Mouse (Mus musculus): ENCODE results near the gene Dnlz. TPM values are rescaled to one million over a fixed set of nuclear protein-coding genes. Genes with fewer than 3 reads are reported as not detected.
"Not testable (repeated sequence)": the region's sequence is repeated elsewhere in the genome, so short reads cannot be mapped to it uniquely, and the experiment has no call there.

Dnlz gene
- 27.5 and 28.7 TPM in 2 replicates for polyA plus RNA-seq (2015; fragmentation: Nextera tagmentation; extraction: Ambion mirVana)

- Histone ChIP-seq H3K9me3 (no peaks in the 10 kb centered on the region), H3K36me3 (peaks cover 38% of the 10 kb centered on the region), H3K4me2 (peak within 1 kb of the TSS; percentile 99), H3K27ac (replicated peaks) (peak within 1 kb of the TSS; percentile 83), H3K9ac (peak within 1 kb of the TSS; percentile 97), H3K4me3 (peak within 1 kb of the TSS; percentile 86), H3K4me1 (peaks cover 31% of the 10 kb centered on the region), H3K27me3 (replicated peaks) (no peaks in the 10 kb centered on the region)
- ATAC-seq (ENCODE audit: extremely low read depth, insufficient number of reproducible peaks, low FRiP score, low TSS enrichment) = no peak
- WGBS = 2% methylated on average over 62 of the region's 62 CpGs
Measured at GRCm38 (mm10) chr2:26351358-26352290, at the start of gene Dnlz. Dnlz (minus strand) TSS chr2:26352110.

DNA sequence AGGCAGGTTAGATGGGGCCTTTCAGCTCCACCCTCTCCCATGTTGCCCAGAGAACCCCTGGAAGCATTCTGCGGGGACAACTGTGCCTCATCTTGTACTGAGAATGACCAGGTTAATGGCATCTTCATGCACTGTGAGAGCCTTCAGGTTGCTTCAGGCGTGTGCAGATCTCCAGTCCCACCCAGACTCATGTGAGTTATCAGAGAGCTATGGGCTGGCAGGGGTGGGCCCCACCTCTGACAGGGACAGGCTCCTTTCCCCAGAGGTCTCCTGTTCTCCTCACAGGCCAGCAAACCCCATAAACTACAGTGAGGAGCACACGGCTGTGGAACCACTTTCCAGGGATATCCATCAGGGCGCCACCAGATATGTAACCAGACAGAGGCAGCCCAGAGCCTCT lies 49.1 kb upstream of the Dnlz start:
- Histone ChIP-seq H3K9me3 (no peaks in the 10 kb centered on the region), H3K4me1 (peaks cover 11% of the 10 kb centered on the region), H3K27me3 (replicated peaks) (no peaks in the 10 kb centered on the region), H3K27ac (replicated peaks) (no peak overlapping the region), H3K36me3 (peaks cover 71% of the 10 kb centered on the region), H3K4me3 (no peak overlapping the region), H3K4me2 (no peak overlapping the region), H3K9ac (no peak overlapping the region)
- 77% methylated on average over 4 of the region's 4 CpGs for WGBS
- ATAC-seq (ENCODE audit: extremely low read depth, insufficient number of reproducible peaks, low FRiP score, low TSS enrichment) = no peak

DNA sequence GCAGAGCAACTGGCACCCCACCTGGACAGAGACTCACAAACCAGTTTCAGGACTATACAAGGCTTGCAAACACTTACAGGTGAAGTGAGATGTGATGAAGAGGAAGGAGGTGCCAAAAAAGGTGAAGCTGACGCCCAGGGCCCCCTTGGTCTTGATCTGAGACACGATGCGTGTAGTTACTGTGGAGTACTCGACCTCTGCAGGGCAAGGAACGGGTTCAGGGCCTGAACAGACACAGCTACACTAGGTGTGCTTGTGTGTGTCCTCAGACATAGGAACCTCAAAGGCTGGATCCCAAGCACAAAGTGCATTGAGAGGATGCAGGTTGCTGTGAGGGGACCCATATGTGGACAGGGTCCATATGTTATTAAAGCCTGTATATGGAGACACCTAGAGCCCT lies 48.4 kb upstream of the Dnlz start:
- 79% methylated on average over 5 of the region's 5 CpGs for WGBS
- H3K27ac ChIP-seq (replicated peaks) = no peak overlapping the region
- ATAC-seq (ENCODE audit: extremely low read depth, insufficient number of reproducible peaks, low FRiP score, low TSS enrichment) = no peak
- H3K4me1 ChIP-seq = peaks cover 5% of the 10 kb centered on the region
- H3K4me2 ChIP-seq = no peak overlapping the region
- H3K4me3 ChIP-seq = no peak overlapping the region
- no peaks in the 10 kb centered on the region for H3K27me3 ChIP-seq (replicated peaks)
- no peak overlapping the region for H3K9ac ChIP-seq
- peaks cover 73% of the 10 kb centered on the region for H3K36me3 ChIP-seq
- H3K9me3 ChIP-seq = no peaks in the 10 kb centered on the region

DNA sequence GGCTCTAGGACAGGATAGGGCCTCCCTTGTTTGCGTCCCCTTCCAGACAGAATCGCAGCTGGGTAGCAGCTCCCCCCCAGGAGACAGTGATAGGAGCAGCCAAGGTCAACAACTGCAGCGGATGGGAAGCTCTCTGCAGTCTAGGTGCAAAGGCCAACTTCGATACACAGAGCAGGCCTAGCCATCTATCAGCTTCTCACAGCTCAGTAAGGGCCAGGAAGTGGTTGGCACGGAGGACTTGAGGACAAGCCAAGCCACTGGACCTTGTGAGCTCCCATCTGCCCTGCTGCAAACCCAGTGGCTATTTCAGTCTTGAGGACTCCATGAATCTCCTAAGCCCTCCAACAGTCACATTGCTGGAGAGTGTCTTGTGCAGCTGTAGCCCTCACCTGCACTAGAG lies 47.7 kb upstream of the Dnlz start:
- Histone ChIP-seq H3K27ac (replicated peaks) (no peak overlapping the region), H3K9ac (no peak overlapping the region), H3K4me2 (no peak overlapping the region), H3K27me3 (replicated peaks) (no peaks in the 10 kb centered on the region), H3K9me3 (no peaks in the 10 kb centered on the region), H3K36me3 (peaks cover 80% of the 10 kb centered on the region), H3K4me1 (peaks cover 2% of the 10 kb centered on the region), H3K4me3 (no peak overlapping the region)
- ATAC-seq (ENCODE audit: extremely low read depth, insufficient number of reproducible peaks, low FRiP score, low TSS enrichment) = no peak
- WGBS = 62% methylated on average over 5 of the region's 5 CpGs

- H3K4me1 ChIP-seq = no peaks in the 10 kb centered on the region
- H3K9me3 ChIP-seq = no peaks in the 10 kb centered on the region
- H3K9ac ChIP-seq = no peak overlapping the region
- H3K4me2 ChIP-seq = no peak overlapping the region
- 87% methylated on average over 8 of the region's 8 CpGs for WGBS
- ATAC-seq (ENCODE audit: extremely low read depth, insufficient number of reproducible peaks, low FRiP score, low TSS enrichment) = no peak
- H3K27ac ChIP-seq (replicated peaks) = no peak overlapping the region
- H3K36me3 ChIP-seq = peaks cover 86% of the 10 kb centered on the region
- H3K27me3 ChIP-seq (replicated peaks) = no peaks in the 10 kb centered on the region
- H3K4me3 ChIP-seq = no peak overlapping the region
Measured at GRCm38 (mm10) chr2:26398978-26399377, 47.1 kb upstream of the Dnlz start.

DNA sequence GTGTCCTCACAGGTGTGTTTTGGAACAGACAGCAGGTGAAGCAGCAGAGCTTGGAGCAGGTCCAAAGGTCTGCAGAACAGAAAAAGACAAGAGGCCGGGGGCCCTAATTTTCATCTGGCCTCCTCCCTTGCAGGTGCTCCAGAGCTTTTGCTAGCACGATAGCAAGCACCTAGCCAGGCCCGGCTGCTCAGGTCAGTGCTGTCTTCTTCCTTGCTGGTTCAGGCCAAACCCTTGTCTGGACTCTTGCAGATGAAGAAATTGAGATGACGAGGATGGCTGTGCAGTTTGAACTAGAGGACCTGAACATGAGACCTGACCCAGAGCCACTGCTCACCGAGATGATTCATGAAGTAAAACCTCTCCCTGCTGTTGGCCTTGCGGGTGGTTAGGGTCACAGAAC lies 39.7 kb upstream of the Dnlz start:
- H3K27ac ChIP-seq (replicated peaks) = no peak overlapping the region
- no peak overlapping the region for H3K4me3 ChIP-seq
- no peak overlapping the region for H3K9ac ChIP-seq
- no peak overlapping the region for H3K4me2 ChIP-seq
- peaks cover 22% of the 10 kb centered on the region for H3K4me1 ChIP-seq
- peaks cover 72% of the 10 kb centered on the region for H3K36me3 ChIP-seq
- WGBS = 90% methylated on average over 6 of the region's 6 CpGs
- H3K9me3 ChIP-seq = no peaks in the 10 kb centered on the region
- no peak for ATAC-seq (ENCODE audit: extremely low read depth, insufficient number of reproducible peaks, low FRiP score, low TSS enrichment)
- H3K27me3 ChIP-seq (replicated peaks) = no peaks in the 10 kb centered on the region

- WGBS = 79% methylated on average over 3 of the region's 3 CpGs
- Histone ChIP-seq H3K4me3 (no peak overlapping the region), H3K36me3 (peaks cover 72% of the 10 kb centered on the region), H3K4me2 (no peak overlapping the region), H3K27ac (replicated peaks) (no peak overlapping the region), H3K4me1 (peaks cover 22% of the 10 kb centered on the region), H3K9me3 (no peaks in the 10 kb centered on the region), H3K9ac (peak overlapping the region; percentile 1; the same call in 1 of the 2 replicates), H3K27me3 (replicated peaks) (no peaks in the 10 kb centered on the region)
- ATAC-seq (ENCODE audit: extremely low read depth, insufficient number of reproducible peaks, low FRiP score, low TSS enrichment) = no peak
Measured at GRCm38 (mm10) chr2:26390954-26391353, 39.0 kb upstream of the Dnlz start.

DNA sequence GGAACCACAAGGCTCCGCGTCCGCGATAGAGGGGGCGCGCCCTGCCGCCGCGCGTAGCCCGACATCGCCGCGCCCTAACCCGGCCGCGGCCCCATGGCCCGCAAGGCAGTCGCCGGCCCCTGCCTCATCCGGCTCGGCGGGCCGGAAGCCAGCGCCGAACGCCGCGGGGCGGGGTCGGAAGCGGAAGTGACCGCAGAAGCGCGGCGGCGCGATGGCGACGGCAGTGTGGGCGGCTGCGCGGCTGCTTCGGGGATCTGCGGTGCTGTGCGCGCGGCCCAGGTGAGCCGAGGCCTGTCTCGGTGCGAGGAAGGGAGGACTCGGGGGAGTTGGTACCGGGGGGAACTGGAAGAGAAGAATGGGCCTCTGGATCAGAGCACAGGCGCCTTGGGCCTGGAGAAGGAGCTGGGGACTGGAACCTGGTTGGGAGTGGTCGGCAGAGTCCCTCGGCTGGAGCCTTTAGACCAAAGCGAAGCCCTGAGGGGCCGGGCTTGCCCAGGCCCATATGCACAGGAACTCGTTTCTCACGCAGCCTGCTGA lies 37.3 kb upstream of the Dnlz start, which contains the start of the genes Entr1 and Pmpca:
TSS of gene Entr1 (minus strand) at position 163 of the 537 bp plus-strand sequence.
TSS of gene Pmpca (plus strand) at position 186 of the 537 bp plus-strand sequence.
- H3K9me3 ChIP-seq = no peaks in the 10 kb centered on the region
- H3K27me3 ChIP-seq (replicated peaks) = no peaks in the 10 kb centered on the region
- peaks cover 72% of the 10 kb centered on the region for H3K36me3 ChIP-seq
- under 1% methylated on average over 57 of the region's 60 CpGs for WGBS
- ATAC-seq (ENCODE audit: extremely low read depth, insufficient number of reproducible peaks, low FRiP score, low TSS enrichment) = peak; percentile 52; the same call in 1 of the 2 replicates
- H3K4me1 ChIP-seq = peaks cover 22% of the 10 kb centered on the region
- H3K27ac ChIP-seq (replicated peaks) = peak within 1 kb of the TSS; percentile 34
- H3K4me3 ChIP-seq = peak within 1 kb of the TSS; percentile 86
- peak within 1 kb of the TSS; percentile 87 for H3K4me2 ChIP-seq
- H3K9ac ChIP-seq = peak within 1 kb of the TSS; percentile 86

GRCm38 (mm10) chr2:26388682-26389153 lies 36.8 kb upstream of the Dnlz start:
- H3K9me3 ChIP-seq = no peaks in the 10 kb centered on the region
- WGBS = under 1% methylated on average over 45 of the region's 45 CpGs
- H3K36me3 ChIP-seq = peaks cover 72% of the 10 kb centered on the region

GRCm38 (mm10) chr2:26387713-26388112 lies 35.8 kb upstream of the Dnlz start:
- H3K9ac ChIP-seq = peak overlapping the region; percentile 86
- H3K36me3 ChIP-seq = peaks cover 72% of the 10 kb centered on the region
- H3K27ac ChIP-seq (replicated peaks) = no peak overlapping the region
- peaks cover 22% of the 10 kb centered on the region for H3K4me1 ChIP-seq
- WGBS = 84% methylated on average over 3 of the region's 3 CpGs
- H3K9me3 ChIP-seq = no peaks in the 10 kb centered on the region
- no peaks in the 10 kb centered on the region for H3K27me3 ChIP-seq (replicated peaks)
- peak overlapping the region; percentile 87 for H3K4me2 ChIP-seq
- peak overlapping the region; percentile 86 for H3K4me3 ChIP-seq
- no peak for ATAC-seq (ENCODE audit: extremely low read depth, insufficient number of reproducible peaks, low FRiP score, low TSS enrichment)

More at GRCm38 (mm10) chr2:26388682-26389153, 36.8 kb upstream of the Dnlz start:
- Histone ChIP-seq H3K27me3 (replicated peaks) (no peaks in the 10 kb centered on the region), H3K4me1 (peaks cover 22% of the 10 kb centered on the region), H3K4me3 (peak overlapping the region; percentile 86), H3K27ac (replicated peaks) (peak overlapping the region; percentile 34), H3K4me2 (peak overlapping the region; percentile 87), H3K9ac (peak overlapping the region; percentile 86)
- no peak for ATAC-seq (ENCODE audit: extremely low read depth, insufficient number of reproducible peaks, low FRiP score, low TSS enrichment)

DNA sequence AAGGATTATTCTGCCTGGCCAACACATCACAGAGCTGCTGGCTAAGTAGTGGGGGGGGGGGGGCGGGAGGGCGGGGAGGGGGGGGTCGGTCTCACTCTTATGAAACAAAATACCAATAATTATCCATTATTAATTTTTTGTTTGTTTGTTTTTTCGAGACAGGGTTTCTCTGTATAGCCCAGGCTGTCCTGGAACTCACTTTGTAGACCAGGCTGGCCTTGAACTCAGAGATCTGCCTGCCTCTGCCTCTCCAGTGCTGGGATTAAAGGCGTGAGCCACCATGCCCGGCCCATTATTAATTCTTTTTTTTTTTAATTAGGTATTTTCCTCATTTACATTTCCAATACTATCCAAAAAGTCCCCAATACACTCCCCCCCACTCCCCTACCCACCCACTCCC lies 29.0 kb upstream of the Dnlz start:
- H3K4me3 ChIP-seq = peak overlapping the region; percentile 78
- H3K9ac ChIP-seq = peak overlapping the region; percentile 91
- H3K9me3 ChIP-seq; H3K27me3 ChIP-seq (replicated peaks); H3K27ac ChIP-seq (replicated peaks); ATAC-seq (ENCODE audit: extremely low read depth, insufficient number of reproducible peaks, low FRiP score, low TSS enrichment): not testable (repeated sequence)
- peaks cover 71% of the 10 kb centered on the region for H3K36me3 ChIP-seq
- WGBS = 24% methylated on average over 6 of the region's 6 CpGs
- peak overlapping the region; percentile 92 for H3K4me2 ChIP-seq
- peaks cover 11% of the 10 kb centered on the region for H3K4me1 ChIP-seq

Measured in heart, embryonic 13.5 days (tissue).